In genomic region chr19:4811063-4811908, GRCm38 (mm10) we compare ENCODE assay signal across 7 mouse cellular contexts. TPM values are rescaled to one million over a fixed set of nuclear protein-coding genes. Genes with fewer than 3 reads are reported as not detected.
A peak's percentile ranks its signal among the peaks of the same experiment; 100 is the strongest.
DNase-seq lines count a peak whose midpoint lies in the region; ATAC-seq lines count a peak whose summit lies in the region.

Gm21992 (minus strand) TSS chr19:4811612.
Rbm14 (minus strand) TSS chr19:4811634.

- peak within 1 kb of the TSS; percentile 77 for H3K4me2 ChIP-seq in embryonic facial prominence, embryonic 11.5 days (ENCODE audit: low read depth, low read length)
- H3K4me2 ChIP-seq in midbrain, embryonic 13.5 days (replicated peaks): peak within 1 kb of the TSS; percentile 97

- ATAC-seq in embryonic facial prominence, embryonic 11.5 days (replicated peaks; ENCODE audit: insufficient number of reproducible peaks, low FRiP score, low TSS enrichment, low read depth): peak; percentile 97
- peak; percentile 88 for ATAC-seq in granulocyte monocyte progenitor cell, adult 5-6 weeks (replicated peaks; ENCODE audit: poor library complexity, severe bottlenecking)
- ATAC-seq in midbrain, embryonic 13.5 days: peak; percentile 98

- H3K4me3 ChIP-seq in embryonic facial prominence, embryonic 11.5 days (ENCODE audit: low read depth, low read length): peak within 1 kb of the TSS; percentile 76
- peak within 1 kb of the TSS; percentile 91 for H3K4me3 ChIP-seq in limb, embryonic 10.5 days
- peak within 1 kb of the TSS; percentile 88 for H3K4me3 ChIP-seq in midbrain, embryonic 13.5 days (replicated peaks)

- H3K4me1 ChIP-seq in embryonic facial prominence, embryonic 11.5 days (ENCODE audit: control insufficient read depth, insufficient read depth, low read length): no peaks in the 10 kb centered on the region
- H3K4me1 ChIP-seq in limb, embryonic 10.5 days: peaks cover 20% of the 10 kb centered on the region
- peaks cover 36% of the 10 kb centered on the region for H3K4me1 ChIP-seq in midbrain, embryonic 13.5 days (replicated peaks)

- peak; percentile 99 for DNase-seq in adrenal gland, postnatal 14 days
- peak; percentile 99 for DNase-seq in embryonic facial prominence, embryonic 11.5 days (ENCODE audit: low spot score)
- peak; percentile 99 for DNase-seq in kidney, adult 11 months
- peak; percentile 97 for DNase-seq in limb, embryonic 10.5 days (ENCODE audit: low spot score)
- peak; percentile 96 for DNase-seq in spleen, adult 12 weeks (ENCODE audit: low spot score)

- under 1% methylated on average over 83 of the region's 83 CpGs for WGBS in embryonic facial prominence, embryonic 11.5 days
- WGBS in limb, embryonic 10.5 days: under 1% methylated on average over 83 of the region's 83 CpGs
- WGBS in midbrain, embryonic 13.5 days: under 1% methylated on average over 83 of the region's 83 CpGs

- H3K9ac ChIP-seq in embryonic facial prominence, embryonic 11.5 days (replicated peaks; ENCODE audit: low read length): peak within 1 kb of the TSS; percentile 92
- peak within 1 kb of the TSS; percentile 83 for H3K9ac ChIP-seq in midbrain, embryonic 13.5 days (replicated peaks)

- H3K27me3 ChIP-seq in embryonic facial prominence, embryonic 11.5 days (ENCODE audit: control insufficient read depth, insufficient read depth, low read length): no peaks in the 10 kb centered on the region
- H3K27me3 ChIP-seq in limb, embryonic 10.5 days (ENCODE audit: low read depth, poor library complexity, severe bottlenecking): no peaks in the 10 kb centered on the region
- H3K27me3 ChIP-seq in midbrain, embryonic 13.5 days: no peaks in the 10 kb centered on the region

- peak within 1 kb of the TSS; percentile 68 for H3K27ac ChIP-seq in embryonic facial prominence, embryonic 11.5 days (replicated peaks; ENCODE audit: low read depth, low read length)
- H3K27ac ChIP-seq in limb, embryonic 10.5 days: peak within 1 kb of the TSS; percentile 92
- peak within 1 kb of the TSS; percentile 90 for H3K27ac ChIP-seq in midbrain, embryonic 13.5 days

- H3K9me3 ChIP-seq in embryonic facial prominence, embryonic 11.5 days (replicated peaks; ENCODE audit: control insufficient read depth, low read length): no peaks in the 10 kb centered on the region
- no peaks in the 10 kb centered on the region; the same call in 1 of the 2 replicates for H3K9me3 ChIP-seq in limb, embryonic 10.5 days (replicated peaks)
- peaks cover 7% of the 10 kb centered on the region; the same call in 1 of the 2 replicates for H3K9me3 ChIP-seq in midbrain, embryonic 13.5 days

- no peaks in the 10 kb centered on the region for H3K36me3 ChIP-seq in embryonic facial prominence, embryonic 11.5 days (replicated peaks; ENCODE audit: control insufficient read depth, insufficient read depth, low read depth, low read length)
- H3K36me3 ChIP-seq in limb, embryonic 10.5 days: peaks cover 8% of the 10 kb centered on the region
- no peaks in the 10 kb centered on the region for H3K36me3 ChIP-seq in midbrain, embryonic 13.5 days

RNA-seq across cellular contexts. Expression of gene Gm21992, which starts in this region (rescaled TPM):
- total RNA-seq in adrenal gland, postnatal 14 days (2021): 23.1 and 30.8 TPM in 2 replicates
- 18.4 and 25.8 TPM in 2 replicates for polyA plus RNA-seq in embryonic facial prominence, embryonic 11.5 days (2014; fragmentation: Nextera tagmentation; extraction: Ambion mirVana)
- 13.8 and 16.3 TPM in 2 replicates for total RNA-seq in granulocyte monocyte progenitor cell, adult 5-6 weeks (2014; fragmentation: Nextera tagmentation)
- 30.8 and 59.4 TPM in 2 replicates for total RNA-seq in granulocyte monocyte progenitor cell, adult 5-6 weeks (2017)
- polyA plus RNA-seq in limb, embryonic 10.5 days (2016; fragmentation: Nextera tagmentation; extraction: Ambion mirVana): 32.7 and 33.8 TPM in 2 replicates
- polyA plus RNA-seq in midbrain, embryonic 13.5 days (2015; fragmentation: Nextera tagmentation; extraction: Ambion mirVana): 30.9 and 33.4 TPM in 2 replicates

RNA-seq across cellular contexts. Expression of gene Rbm14, which starts in this region (rescaled TPM):
- 43.5 and 45.4 TPM in 2 replicates for total RNA-seq in adrenal gland, postnatal 14 days (2021)
- 110 and 111 TPM in 2 replicates for polyA plus RNA-seq in embryonic facial prominence, embryonic 11.5 days (2014; fragmentation: Nextera tagmentation; extraction: Ambion mirVana)
- 51.0 and 59.2 TPM in 2 replicates for total RNA-seq in granulocyte monocyte progenitor cell, adult 5-6 weeks (2014; fragmentation: Nextera tagmentation)
- 23.3 and 27.2 TPM in 2 replicates for total RNA-seq in granulocyte monocyte progenitor cell, adult 5-6 weeks (2017)
- 134 TPM in 2 replicates for polyA plus RNA-seq in limb, embryonic 10.5 days (2016; fragmentation: Nextera tagmentation; extraction: Ambion mirVana)
- polyA plus RNA-seq in midbrain, embryonic 13.5 days (2015; fragmentation: Nextera tagmentation; extraction: Ambion mirVana): 74.8 and 82.3 TPM in 2 replicates

Comparison
In these comparisons a context has a peak if more than half of its experiments do, and no peak if none do; other contexts are left out.
1. Peak in every context shown above with its lines: DNase-seq, ATAC-seq, H3K4me3 ChIP-seq and H3K27ac ChIP-seq.